Mouse (Mus musculus) midbrain, embryonic 12.5 days (tissue): ENCODE data around the gene Slc27a2. TPM values are rescaled to one million over a fixed set of nuclear protein-coding genes. Genes with fewer than 3 reads are reported as not detected.
"Not testable (repeated sequence)": the region's sequence is repeated elsewhere in the genome, so short reads cannot be mapped to it uniquely, and the experiment has no call there.

ENCODE experiments used
- ATAC-seq: fragments of 200-750 bp; cut with Nextera tagmentation; 2 replicates; pipeline ENCODE4 v1.8.0; 2017; ENCODE audit warnings: low read depth, moderate TSS enrichment, moderate library complexity; ENCODE audit not compliant: low FRiP score
- H3K27ac ChIP-seq: fragments of 300-500 bp; sonication (generic); replicated peaks from 2 replicates; pipeline ENCODE4 v1.5.1; 2016; ENCODE audit warnings: mild to moderate bottlenecking
- H3K27me3 ChIP-seq: fragments of 300-500 bp; sonication (generic); 2 replicates; pipeline ENCODE4 v1.6.1; 2016; ENCODE audit warnings: mild to moderate bottlenecking
- H3K36me3 ChIP-seq: fragments of 300-500 bp; sonication (generic); 2 replicates; pipeline ENCODE4 v1.6.1; 2016
- H3K4me1 ChIP-seq: fragments of 300-500 bp; sonication (generic); 2 replicates; pipeline ENCODE4 v1.6.1; 2016
- H3K4me2 ChIP-seq: fragments of 300-500 bp; sonication (generic); replicated peaks from 2 replicates; pipeline ENCODE4 v1.6.1; 2016; ENCODE audit warnings: mild to moderate bottlenecking, moderate library complexity
- H3K4me3 ChIP-seq: fragments of 300-500 bp; sonication (generic); 2 replicates; pipeline ENCODE4 v1.5.1; 2016; ENCODE audit warnings: mild to moderate bottlenecking
- H3K9ac ChIP-seq: fragments of 300-500 bp; sonication (generic); replicated peaks from 2 replicates; pipeline ENCODE4 v1.6.1; 2016; ENCODE audit warnings: mild to moderate bottlenecking, moderate library complexity
- H3K9me3 ChIP-seq: fragments of 300-500 bp; sonication (generic); 2 replicates; pipeline ENCODE4 v1.6.1; 2016; ENCODE audit warnings: mild to moderate bottlenecking
- WGBS: fragments of 180-500 bp; shearing (Covaris S2); methylation state at CpG from one replicate; pipeline ENCODE4 v1.1.7; 2016; 5-methylcytosine and 5-hydroxymethylcytosine counted together
- polyA plus RNA-seq: library from polyadenylated mRNA; unstranded; fragments of >200 nt; fragmentation: Nextera tagmentation; extraction: Ambion mirVana; gene quantifications from 2 replicates; pipeline ENCODE4 v1.2.1, GENCODE M21; 2016

Slc27a2 gene
- 4.5 and 4.6 TPM in 2 replicates for polyA plus RNA-seq

- peak within 1 kb of the TSS; percentile 66 for H3K4me3 ChIP-seq
- no peak within 1 kb of the TSS for H3K27ac ChIP-seq
- H3K36me3 ChIP-seq: no peaks in the 10 kb centered on the region
- no peaks in the 10 kb centered on the region for H3K9me3 ChIP-seq
- peak within 1 kb of the TSS; percentile 69 for H3K9ac ChIP-seq
- peak within 1 kb of the TSS; percentile 99 for H3K4me2 ChIP-seq
- H3K27me3 ChIP-seq: peaks cover 45% of the 10 kb centered on the region
- ATAC-seq: peak; percentile 83
- under 1% methylated on average over 52 of the region's 61 CpGs for WGBS
- H3K4me1 ChIP-seq: peaks cover 16% of the 10 kb centered on the region
Measured at GRCm38 (mm10) chr2:126552357-126553290, at the start of gene Slc27a2. Gene Slc27a2, plus strand, starts transcription at chr2:126552407.

- ATAC-seq: no peak
- Histone ChIP-seq H3K4me1 (no peaks in the 10 kb centered on the region), H3K27ac (no peak overlapping the region), H3K4me2 (no peak overlapping the region), H3K27me3 (no peaks in the 10 kb centered on the region), H3K9ac (no peak overlapping the region), H3K4me3 (no peak overlapping the region), H3K36me3 (no peaks in the 10 kb centered on the region), H3K9me3 (no peaks in the 10 kb centered on the region)
- WGBS: 88% methylated on average over 1 of the region's 1 CpGs
Measured at GRCm38 (mm10) chr2:126505156-126505555, 47.1 kb upstream of the Slc27a2 start.

- H3K4me1 ChIP-seq: no peaks in the 10 kb centered on the region
- WGBS: 91% methylated on average over 5 of the region's 5 CpGs
Measured at GRCm38 (mm10) chr2:126507477-126507876, 44.7 kb upstream of the Slc27a2 start.

GRCm38 (mm10) chr2:126508228-126508627 lies 44.0 kb upstream of the Slc27a2 start:
- H3K27ac ChIP-seq: no peak overlapping the region
- H3K27me3 ChIP-seq: no peaks in the 10 kb centered on the region
- WGBS: 85% methylated on average over 1 of the region's 1 CpGs
- H3K9me3 ChIP-seq: no peaks in the 10 kb centered on the region
- no peaks in the 10 kb centered on the region for H3K4me1 ChIP-seq
- no peak overlapping the region for H3K4me2 ChIP-seq
- no peak overlapping the region for H3K4me3 ChIP-seq
- H3K9ac ChIP-seq: no peak overlapping the region
- no peaks in the 10 kb centered on the region for H3K36me3 ChIP-seq
- ATAC-seq: no peak

More at GRCm38 (mm10) chr2:126507477-126507876, 44.7 kb upstream of the Slc27a2 start:
- no peak overlapping the region for H3K4me3 ChIP-seq
- no peaks in the 10 kb centered on the region for H3K27me3 ChIP-seq
- H3K9me3 ChIP-seq: no peaks in the 10 kb centered on the region
- ATAC-seq: no peak
- H3K27ac ChIP-seq: no peak overlapping the region
- no peak overlapping the region for H3K9ac ChIP-seq
- H3K4me2 ChIP-seq: no peak overlapping the region
- no peaks in the 10 kb centered on the region for H3K36me3 ChIP-seq

GRCm38 (mm10) chr2:126515069-126515826 lies 37.0 kb upstream of the Slc27a2 start:
- Histone ChIP-seq H3K27me3 (no peaks in the 10 kb centered on the region), H3K9ac (no peak overlapping the region), H3K36me3 (no peaks in the 10 kb centered on the region), H3K4me1 (no peaks in the 10 kb centered on the region), H3K4me3 (no peak overlapping the region), H3K4me2 (no peak overlapping the region), H3K27ac (no peak overlapping the region), H3K9me3 (no peaks in the 10 kb centered on the region)
- WGBS: 76% methylated on average over 6 of the region's 6 CpGs
- no peak for ATAC-seq

- Histone ChIP-seq H3K4me2 (no peak overlapping the region), H3K27me3 (no peaks in the 10 kb centered on the region), H3K9me3 (no peaks in the 10 kb centered on the region), H3K36me3 (no peaks in the 10 kb centered on the region), H3K4me3 (no peak overlapping the region), H3K27ac (no peak overlapping the region), H3K9ac (no peak overlapping the region), H3K4me1 (no peaks in the 10 kb centered on the region)
- WGBS: 90% methylated on average over 11 of the region's 11 CpGs
- ATAC-seq: no peak
Measured at GRCm38 (mm10) chr2:126519872-126520581, 32.2 kb upstream of the Slc27a2 start.

GRCm38 (mm10) chr2:126520828-126521227 lies 31.4 kb upstream of the Slc27a2 start:
- Histone ChIP-seq H3K9ac (no peak overlapping the region), H3K4me1 (no peaks in the 10 kb centered on the region), H3K36me3 (no peaks in the 10 kb centered on the region), H3K9me3 (no peaks in the 10 kb centered on the region), H3K4me3 (no peak overlapping the region), H3K27ac (no peak overlapping the region), H3K27me3 (no peaks in the 10 kb centered on the region), H3K4me2 (no peak overlapping the region)
- no peak for ATAC-seq
- WGBS: 14% methylated on average over 7 of the region's 7 CpGs

- no peak overlapping the region for H3K9ac ChIP-seq
- H3K27ac ChIP-seq: no peak overlapping the region
- H3K9me3 ChIP-seq: no peaks in the 10 kb centered on the region
- no peak overlapping the region for H3K4me3 ChIP-seq
- H3K4me2 ChIP-seq: no peak overlapping the region
- no peak for ATAC-seq
- no peaks in the 10 kb centered on the region for H3K27me3 ChIP-seq
- 81% methylated on average over 10 of the region's 10 CpGs for WGBS
- H3K36me3 ChIP-seq: no peaks in the 10 kb centered on the region
- no peaks in the 10 kb centered on the region for H3K4me1 ChIP-seq
Measured at GRCm38 (mm10) chr2:126521471-126521870, 30.7 kb upstream of the Slc27a2 start.

- H3K9ac ChIP-seq: no peak overlapping the region
- H3K4me3 ChIP-seq: no peak overlapping the region
- no peak overlapping the region for H3K27ac ChIP-seq
- H3K36me3 ChIP-seq: no peaks in the 10 kb centered on the region
- H3K9me3 ChIP-seq: no peaks in the 10 kb centered on the region
- no peaks in the 10 kb centered on the region for H3K4me1 ChIP-seq
- H3K4me2 ChIP-seq: no peak overlapping the region
- no peaks in the 10 kb centered on the region for H3K27me3 ChIP-seq
- 74% methylated on average over 8 of the region's 8 CpGs for WGBS
- ATAC-seq: no peak
Measured at GRCm38 (mm10) chr2:126522056-126522455, 30.2 kb upstream of the Slc27a2 start.

GRCm38 (mm10) chr2:126523101-126523745 lies 29.0 kb upstream of the Slc27a2 start:
- not testable (repeated sequence) for ATAC-seq, H3K36me3 ChIP-seq, H3K27ac ChIP-seq, H3K9ac ChIP-seq, H3K4me1 ChIP-seq, H3K27me3 ChIP-seq, H3K4me2 ChIP-seq, H3K4me3 ChIP-seq, H3K9me3 ChIP-seq
- 65% methylated on average over 5 of the region's 5 CpGs for WGBS

- Histone ChIP-seq H3K9me3 (no peaks in the 10 kb centered on the region), H3K27ac (no peak overlapping the region), H3K4me1 (no peaks in the 10 kb centered on the region), H3K9ac (no peak overlapping the region), H3K4me3 (no peak overlapping the region), H3K36me3 (no peaks in the 10 kb centered on the region), H3K4me2 (no peak overlapping the region), H3K27me3 (no peaks in the 10 kb centered on the region)
- WGBS: 91% methylated on average over 2 of the region's 2 CpGs
- ATAC-seq: no peak
Measured at GRCm38 (mm10) chr2:126524271-126524670, 27.9 kb upstream of the Slc27a2 start.
